Mouse (Mus musculus): ENCODE results near the gene Rufy4.

The Rufy4 gene

DNA sequence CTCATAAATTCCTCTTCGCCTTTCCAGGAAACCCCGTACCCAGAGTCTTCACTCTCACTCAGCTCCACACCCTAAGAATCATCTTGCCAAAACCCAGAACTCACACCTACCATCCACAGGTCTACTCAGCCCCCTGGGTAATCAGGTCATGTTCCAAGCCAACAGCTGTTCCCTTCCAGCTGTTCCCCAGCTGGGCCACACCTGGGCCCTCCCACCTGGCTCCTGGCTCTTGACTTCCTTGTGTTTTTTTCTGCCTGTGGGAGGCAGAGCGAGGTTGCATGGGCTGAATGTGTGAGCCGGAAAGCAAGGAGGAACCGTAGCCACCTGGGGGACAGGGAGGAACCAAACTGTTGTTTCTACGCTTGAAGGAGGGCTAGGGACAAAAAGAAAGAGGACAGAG is 19.1 kb upstream of the Rufy4 start:
- DNase-seq: no peak

DNA sequence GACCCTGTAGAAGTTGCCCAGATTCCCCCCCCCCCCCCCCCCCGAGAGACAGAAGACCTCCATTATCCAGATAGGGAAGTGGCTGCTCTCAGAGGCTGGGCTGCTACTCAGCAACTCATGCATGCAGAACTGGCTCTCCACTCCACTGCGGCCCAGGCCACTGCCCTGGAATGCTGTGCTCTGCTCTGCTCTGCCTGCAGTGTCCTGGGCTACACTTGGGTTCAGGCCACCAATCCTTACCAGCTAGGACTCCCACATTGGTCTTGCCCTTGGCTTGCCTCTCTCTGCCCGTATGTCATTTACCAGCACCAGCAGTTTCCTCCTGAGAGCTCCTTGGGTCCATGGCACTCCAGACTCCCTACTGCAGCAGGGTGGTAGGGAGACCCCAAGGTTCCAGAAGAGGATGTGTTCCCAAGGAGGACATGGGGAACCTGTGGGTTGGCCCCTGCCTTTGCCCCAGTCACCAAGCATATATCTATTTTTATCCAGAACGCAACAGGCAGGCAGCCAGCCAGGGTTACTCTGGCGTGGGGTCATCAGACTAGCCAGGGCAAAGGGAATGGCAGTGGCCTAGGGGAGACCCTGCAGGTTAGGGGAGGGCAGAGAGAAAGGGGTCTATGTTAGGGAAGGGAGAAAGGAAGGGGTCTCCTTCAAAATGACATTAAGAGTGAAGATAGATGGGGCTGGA is 17.3 kb upstream of the Rufy4 start:
- DNase-seq: peak; percentile 51

DNA sequence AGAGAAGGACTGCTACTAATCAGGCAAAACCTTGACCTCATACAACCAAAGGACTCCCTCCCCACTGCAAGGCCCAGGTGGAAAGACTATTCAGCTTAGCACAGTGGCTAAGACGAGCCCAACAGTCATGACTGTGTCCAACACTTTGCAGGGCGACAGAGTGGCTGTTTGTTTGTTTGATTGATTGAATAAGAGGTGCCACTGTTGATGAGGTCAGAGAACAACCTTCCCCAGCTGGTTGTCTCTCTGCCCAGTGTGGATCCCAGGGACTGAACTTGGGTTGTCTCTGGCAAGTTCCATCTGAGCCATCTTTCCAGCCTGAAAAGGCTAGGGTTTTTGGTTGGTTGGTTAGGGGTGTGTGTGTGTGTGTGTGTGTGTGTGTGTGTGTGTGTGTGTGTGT is 15.7 kb upstream of the Rufy4 start:
- DNase-seq: no peak

DNA sequence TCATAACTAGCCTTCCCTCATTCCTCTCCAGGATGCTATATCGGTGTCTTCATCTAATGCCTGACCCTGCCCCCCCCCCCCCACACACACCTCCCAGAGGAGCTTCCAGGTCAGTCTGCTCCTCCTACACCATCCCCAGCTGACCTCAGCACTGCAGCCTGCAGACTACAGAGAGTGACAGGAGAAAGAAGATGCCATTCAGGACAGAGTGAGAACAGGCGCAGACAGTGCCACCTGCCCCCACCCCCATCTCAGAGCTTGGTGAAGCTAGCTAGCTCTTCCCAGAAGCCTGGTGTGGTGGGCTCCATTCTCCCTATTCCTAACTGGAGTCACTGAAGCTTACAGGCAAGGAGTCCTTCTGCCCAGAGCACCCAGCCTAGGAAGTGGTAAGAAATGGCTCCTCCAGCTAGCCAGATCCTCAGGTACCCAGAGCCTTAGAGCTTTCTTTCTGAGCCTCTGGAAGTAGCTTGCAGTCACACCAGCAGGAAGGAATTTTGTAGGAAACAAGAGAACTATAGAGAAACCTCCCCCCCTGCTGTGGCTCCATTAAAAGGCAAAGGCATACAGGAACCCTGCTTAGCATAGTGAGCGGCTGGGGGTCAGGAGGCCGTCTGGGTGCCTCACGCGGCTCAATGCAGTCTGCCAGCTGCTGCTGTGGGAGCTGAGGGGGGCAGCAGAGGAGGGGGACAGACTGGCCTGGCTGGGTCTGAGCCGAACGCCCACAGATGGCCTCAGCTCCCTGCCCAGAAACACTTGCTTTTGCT is 14.2 kb upstream of the Rufy4 start:
- peak; percentile 54 for DNase-seq

DNA sequence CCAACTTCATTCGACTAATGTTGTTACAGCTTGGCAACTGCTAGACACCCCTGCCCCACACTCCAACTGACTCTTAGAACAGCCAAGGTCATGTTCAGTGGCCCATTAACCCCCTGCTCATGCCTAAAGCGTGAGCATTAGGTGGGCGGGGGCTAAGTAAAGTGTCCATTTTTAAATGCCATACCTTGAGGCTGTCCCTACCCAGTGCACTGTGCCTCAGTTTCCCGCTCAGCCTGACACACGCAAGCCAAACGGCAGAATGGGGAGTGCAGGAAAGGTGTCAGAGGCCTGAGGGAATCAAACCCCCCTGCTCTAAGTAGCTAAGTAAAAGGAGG is 13.7 kb upstream of the Rufy4 start:
- no peak for DNase-seq

DNA sequence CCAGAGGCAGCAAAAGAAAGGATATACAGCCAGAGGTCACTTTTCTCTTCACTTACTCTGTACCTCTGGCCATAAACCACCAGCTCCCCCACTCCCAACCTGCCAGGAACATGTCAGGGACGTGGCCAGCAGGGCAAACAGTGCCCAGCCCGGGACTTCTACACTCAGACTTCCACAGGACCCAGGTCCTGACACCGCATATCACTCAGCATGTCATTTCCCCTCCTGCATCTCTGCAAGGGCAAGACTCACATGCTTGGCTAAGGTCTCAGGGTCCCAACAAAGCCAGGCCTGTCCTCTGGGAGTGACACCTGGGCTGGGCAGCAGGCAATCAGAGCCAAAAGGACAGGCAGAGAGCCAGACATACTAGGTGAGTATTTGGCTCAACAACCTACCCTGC is 12.3 kb upstream of the Rufy4 start:
- DNase-seq: peak; percentile 37

DNA sequence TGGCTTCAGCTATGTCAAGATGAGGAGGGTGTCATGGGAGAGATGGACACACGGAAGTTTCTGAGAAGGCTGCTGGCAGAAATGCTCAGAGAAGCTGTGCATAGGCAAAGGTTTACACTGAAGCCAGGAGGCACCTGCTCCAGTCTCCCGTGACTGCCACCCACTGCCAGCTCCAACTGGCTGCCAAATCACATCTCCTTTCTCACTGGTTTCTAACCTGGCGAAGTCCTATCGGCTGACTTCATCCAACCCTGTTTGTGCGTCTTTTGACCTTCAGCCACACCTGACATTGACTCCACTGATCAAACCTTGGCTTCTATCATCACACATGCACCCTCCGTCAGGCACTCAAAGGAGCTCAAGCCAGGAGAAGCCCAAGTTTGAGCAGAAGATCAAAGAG is 7.5 kb upstream of the Rufy4 start:
- DNase-seq: peak; percentile 51

DNA sequence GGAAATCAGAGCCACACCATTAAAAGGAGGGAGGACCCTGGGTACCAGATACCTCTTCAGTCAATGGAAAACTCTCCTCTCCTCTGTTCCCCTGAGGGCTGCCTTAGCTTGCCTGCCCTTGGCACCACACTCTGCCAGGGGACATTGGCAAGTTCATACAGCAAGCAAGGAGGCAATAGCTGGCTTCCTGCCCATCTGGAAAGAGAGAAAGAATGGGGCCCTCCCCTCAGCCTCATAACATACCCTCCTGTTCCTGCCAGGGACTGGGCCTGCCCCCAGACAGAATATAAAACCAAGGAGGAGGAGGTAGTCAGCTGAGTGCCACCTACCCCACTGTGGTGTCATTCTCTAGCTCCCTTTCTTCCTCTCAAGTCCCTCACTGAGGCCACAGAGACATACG is 6.2 kb upstream of the Rufy4 start:
- DNase-seq: peak; percentile 51

DNA sequence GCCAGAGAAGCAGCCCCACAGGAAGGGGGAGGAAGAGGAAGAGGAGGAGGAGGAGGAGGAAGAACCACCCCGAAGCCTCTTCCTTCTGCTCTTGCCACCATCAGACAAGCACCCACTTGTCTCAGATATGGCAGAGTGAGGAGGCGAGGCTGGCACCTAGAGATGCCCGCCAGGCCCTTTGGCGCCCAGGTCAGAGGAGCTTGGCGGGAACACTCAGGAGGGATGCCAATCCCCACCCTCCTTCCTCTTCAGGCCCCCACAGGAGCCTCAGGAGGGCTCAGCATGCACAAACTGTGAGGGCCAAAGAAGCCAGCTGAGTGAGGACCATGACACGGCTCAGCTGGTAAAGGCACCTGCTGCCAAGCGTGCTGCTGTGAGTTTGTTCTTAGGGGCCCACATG is 4.2 kb upstream of the Rufy4 start:
- no peak for DNase-seq

DNA sequence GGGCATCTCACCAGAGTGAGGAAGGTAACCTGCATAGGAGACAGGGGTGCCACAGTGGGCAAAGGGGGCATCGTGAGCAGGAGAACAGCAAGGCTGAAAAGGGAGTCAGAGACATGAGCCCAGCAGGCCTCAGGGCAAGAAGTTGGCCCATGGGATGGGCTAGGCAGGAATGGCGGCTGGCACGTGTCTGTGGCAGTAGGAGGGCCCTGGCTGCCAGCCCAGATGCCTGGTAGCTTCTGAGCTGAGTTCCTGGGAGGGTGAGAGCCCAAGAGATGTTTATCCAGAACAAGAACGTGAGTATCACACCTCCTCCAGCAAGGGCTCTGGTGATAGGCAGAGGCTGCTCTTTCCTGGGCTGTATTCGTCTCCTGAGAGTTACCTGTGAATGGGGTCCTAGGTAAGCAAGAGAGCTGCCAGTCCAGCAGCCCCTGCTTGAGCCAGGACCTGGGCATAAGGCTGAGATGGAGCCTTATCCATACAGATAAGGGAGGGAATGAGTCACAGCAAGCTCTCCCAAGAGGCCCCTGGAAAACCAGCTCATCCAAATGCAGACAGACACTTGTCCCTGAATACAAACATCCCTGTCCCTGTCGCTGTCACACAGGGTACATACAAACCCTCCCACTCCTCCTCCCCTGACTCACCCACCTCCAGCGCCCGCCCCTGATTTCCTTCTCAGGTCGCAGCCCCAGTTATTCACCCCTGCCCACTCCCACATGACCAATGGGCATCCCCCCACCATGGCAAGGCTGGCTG is 3.3 kb upstream of the Rufy4 start:
- peak; percentile 89 for DNase-seq

DNA sequence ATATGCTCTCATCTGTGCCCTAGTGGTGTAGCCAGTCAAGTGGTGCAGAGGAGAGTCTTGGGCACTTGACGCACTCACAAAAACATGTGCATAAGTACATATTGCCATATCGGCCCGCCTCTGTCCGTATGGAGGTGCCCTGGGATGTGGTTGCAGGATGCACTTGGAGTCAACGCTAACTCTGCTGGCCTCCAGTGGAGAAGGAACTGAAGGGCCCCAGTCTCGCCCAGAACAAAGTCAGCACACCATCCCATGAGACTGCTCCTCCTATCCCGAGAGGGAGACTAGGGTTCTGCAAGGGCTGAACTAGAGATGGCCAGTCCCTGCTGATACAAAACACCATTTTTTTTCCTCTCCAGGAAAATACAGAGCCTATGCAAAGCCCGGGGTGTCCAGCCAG is 2.1 kb upstream of the Rufy4 start:
- DNase-seq: no peak

DNA sequence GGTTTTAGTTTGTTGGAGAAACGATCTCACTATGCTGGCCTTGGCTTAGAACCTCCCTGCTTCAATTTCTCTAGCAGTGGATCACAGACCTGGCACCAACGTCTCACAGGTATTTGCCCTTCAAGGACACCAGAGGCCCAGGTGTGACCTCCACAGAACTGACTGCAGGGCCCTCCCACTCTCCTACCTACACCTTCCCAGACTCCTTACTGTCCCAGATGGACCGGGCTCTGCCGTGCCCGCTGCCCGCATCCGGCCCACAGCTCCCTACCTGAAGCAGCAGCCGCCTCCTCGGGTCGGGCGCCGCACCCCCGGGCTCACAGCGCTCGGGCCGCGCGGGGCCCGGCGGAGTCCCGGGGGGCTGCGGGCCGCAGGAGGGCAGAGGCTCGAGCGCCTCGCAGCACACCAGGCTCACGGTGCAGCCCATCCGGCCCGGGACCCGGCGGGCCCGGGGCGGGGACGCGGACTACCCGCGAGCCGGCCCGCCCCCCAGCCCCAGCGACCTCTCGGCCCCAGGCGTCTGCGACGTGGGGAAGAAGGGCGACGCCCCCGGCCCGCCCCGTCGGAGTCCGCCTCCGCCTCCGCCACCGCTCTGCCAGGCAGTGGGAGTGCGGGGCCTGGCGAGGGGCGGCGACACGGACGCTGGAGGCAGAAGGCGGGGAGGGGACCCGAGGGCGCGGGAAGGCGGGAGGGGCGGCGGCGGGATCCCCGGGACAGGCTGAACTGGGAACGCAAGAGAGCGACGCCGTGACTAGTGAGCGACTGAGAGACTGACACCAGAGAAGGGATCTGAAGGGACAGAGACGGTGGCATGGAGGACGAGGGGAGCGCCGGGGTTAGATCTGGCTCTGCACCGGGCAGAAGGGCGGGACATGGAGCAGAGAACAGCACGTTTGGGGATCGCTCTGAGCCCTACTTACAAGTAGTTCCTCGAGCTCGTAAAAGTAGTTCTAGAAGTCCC is 1.0 kb upstream of the Rufy4 start, which contains the start of gene Tns1:
Gene Tns1, minus strand, starts transcription at position 429 of the 961 bp plus-strand sequence.
- DNase-seq: peak; percentile 79

DNA sequence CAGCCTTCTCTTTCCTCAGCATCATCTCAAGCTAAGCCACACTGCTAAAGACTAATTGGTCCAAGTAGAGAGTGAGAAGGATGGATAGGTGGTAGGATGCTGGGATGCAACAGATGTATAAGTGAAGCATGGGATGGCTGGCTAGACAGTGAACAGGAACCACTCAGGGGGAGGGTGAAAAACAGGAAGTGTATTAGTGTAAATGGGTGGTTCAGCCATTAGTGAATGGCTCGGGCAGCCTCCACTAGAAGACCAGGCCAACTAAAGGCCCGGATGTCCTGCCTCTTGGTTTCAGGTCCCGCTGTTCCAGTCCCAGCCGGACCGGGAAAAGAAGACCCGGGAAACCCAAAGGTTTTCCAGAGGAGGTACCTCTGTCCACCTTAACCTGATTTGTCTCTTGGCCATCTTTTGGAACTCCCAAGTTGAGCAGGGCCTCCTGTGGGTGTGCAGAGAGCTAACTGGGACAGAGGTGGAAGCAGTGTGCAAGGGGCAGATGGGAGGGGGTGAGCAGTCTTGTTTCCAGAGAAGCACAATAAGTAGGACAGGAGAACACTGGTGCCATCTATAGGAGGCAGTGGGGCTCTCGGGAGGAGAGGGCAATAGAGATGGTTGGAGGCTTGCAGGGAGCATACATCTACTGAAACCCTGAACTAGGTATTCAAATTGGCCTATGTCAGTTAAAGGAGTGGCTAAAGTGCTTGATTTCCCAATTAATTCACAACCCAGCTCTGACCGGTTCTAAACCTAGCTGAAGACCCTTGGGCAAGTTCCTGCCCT is 5.7 kb downstream of the Rufy4 start:
- no peak for DNase-seq

DNA sequence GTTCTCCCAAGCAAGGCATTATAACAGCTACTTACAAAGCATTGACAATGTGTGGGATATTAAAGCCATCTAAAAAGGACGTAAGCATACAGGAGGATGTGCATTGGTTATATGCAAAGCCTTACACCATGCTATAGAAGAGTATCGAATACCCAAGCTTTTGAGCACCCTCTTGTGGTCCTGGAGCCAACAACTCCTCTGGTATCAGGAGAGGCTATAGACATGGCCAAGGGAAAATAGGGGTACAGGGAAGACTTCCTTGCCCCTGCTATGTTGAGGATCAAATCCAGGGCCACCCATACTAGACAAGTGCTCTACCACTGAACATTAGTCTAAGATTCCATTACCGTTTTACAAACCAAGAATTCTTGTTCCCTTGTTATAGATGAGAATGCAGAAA is 6.7 kb downstream of the Rufy4 start:
- DNase-seq: no peak

DNA sequence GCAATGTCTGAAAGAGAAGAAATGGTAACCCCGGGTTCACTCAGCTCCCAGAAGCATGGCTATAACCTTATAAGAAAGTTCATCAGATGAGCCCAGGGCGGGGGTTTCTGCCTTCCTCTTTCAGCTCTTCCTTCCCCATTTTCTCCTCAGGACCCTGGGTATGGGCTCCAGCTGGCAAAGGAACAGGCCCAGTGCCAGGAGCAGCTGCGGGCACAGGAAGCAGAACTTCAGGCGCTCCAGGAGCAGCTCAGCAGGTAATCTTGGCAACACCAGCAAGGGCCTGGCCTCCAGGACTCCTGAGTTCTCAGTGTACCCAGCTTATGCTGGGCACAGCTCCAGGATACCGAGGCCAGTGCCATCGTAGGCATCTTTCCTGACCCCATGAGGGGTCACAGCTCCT is 8.6 kb downstream of the Rufy4 start:
- no peak for DNase-seq

DNA sequence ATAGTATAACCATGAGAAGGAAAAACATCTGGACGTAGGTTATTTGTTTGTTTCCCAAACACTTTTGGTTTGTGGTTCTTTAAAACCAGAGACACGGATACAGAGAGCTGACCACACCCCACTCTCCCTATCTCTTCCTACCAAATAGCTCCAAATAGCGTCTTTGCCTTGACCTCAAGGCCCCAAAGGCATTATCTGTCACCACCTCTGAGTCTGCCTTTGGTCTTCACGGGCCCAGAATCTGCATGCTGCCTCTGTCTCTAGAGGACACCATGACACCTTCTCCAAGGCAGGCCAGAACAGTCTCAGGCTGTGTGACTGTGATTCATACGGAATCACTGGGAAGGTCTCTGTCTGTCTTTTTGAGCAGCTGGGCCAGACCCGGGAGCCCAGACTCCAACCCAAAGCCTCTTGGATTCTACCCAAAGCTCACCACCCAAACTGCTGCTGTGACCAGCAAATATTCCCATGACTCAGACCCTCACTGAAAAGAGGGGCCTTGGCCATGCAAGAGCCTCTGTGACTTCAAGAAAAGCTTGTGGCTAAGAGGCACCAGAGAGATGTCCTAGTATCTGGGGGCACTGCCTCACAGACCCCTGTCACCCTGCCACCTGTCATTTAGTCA is 10.1 kb downstream of the Rufy4 start:
- DNase-seq: no peak

DNA sequence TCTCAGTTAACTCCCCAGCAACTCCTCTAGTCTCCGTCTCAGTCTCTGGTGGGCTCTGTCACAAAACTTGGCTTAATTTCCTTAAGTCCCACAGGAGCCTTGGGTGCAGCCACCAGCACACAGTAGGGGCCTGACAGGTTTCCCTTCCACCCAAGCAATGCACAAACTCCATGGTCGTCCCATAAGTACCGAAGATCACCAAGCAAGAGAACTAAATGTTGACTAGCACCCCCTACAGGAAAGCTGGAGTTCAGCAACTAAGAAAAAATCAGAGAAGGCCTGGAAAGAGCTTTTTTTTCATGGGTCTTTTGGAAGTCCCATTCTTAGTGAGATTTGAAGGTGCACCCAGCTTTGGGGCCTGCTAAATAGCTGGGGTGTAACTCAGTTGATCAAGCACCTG is 14.1 kb downstream of the Rufy4 start:
- no peak for DNase-seq

DNA sequence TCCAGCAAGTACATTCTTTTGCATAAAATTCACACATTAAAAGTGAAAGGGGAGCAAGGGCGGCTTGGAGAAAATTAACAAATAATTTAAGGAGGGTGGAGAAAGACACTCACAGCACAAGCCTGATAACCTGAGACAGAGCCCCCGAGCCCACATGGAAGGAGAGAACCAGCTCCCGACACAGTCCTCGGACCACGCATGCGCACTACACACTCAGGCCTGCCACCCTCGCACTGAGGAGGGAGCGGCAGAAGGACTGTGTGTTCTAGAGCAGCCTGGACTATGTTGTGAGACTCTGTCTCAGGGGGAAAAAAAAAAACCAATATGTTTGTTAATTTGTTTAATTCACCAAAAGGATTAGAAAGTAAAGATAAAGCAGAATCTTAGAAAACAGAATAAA is 16.4 kb downstream of the Rufy4 start:
- no peak for DNase-seq

DNA sequence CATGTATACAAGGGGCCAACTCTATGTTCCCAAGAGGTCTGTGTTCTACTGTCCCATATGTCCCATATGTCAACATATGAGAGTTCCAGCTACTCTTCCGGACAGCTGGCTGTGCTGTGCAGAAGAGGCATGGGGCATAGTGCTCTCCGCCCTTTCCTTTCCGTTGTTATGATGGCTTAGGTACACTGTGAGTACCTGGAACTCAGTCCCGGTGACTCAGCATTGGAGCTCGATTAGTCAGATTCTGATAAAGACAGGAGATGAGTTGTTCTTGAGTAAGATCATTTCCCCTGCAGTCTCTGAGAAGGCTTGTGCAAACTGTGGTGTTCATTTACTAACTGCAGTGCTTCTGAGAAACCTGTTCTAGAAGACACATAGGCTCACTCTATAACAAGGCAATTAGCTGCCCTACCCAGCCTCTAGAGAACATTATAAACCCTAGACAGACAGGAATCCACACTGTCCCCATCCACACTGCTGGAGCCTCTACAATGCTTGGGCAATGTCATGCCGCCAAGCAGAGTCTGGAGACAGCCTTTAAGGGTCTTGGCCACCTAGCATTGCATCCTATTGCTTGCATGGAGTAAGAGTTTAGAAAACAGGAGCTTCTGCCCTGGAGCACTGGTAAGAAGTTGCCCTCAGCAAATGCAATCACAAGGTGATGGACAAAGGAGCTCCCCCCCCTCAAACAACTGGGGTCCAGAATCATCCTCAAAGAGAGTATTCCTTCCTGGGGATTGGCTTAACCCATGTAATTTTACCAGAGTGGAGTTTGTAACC is 24.0 kb downstream of the Rufy4 start:
- DNase-seq: no peak

DNA sequence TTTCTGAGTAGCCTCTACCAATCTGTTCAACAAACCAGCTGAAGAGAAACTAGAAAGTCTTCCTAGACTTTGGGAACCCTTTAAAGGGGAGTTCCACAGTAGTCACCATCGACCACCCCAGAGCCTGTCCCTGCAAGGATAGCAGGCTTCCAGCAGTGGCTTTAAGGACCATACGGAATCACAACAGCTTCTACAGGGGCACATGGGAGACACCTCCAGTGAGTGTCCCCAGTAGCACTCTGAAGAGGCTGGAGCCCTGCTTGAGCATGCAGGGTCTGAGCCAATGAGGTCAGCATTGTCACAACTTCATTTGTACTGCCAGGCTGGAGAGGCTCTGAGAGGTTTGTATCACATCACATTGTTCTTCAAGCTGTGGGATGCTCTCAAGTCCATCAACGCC is 24.8 kb downstream of the Rufy4 start:
- DNase-seq: no peak

DNA sequence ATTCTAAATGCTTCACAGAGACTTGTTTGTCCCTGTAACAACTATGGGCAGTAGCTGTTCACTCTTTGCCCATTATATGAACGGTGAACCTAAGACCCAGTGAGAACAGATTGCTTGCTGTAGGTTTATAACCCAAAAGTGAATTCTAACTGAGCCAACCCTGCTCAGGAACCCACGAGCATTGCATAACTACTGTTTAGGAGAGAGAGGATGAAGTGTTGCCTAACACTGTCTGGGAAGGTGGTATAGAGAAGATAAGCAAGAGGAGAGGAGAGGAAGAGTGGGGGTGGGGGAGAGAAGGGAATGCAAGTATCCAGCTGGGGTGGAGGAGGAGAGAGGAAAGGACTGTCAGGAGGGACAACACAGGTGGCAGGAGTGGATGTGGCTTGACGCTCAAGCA is 25.8 kb downstream of the Rufy4 start:
- no peak for DNase-seq
